Mouse (Mus musculus) liver, embryonic 14.5 days (tissue): ENCODE measurements around the gene H6pd. TPM values are rescaled to one million over a fixed set of nuclear protein-coding genes. Genes with fewer than 3 reads are reported as not detected.

Source experiments
- ATAC-seq: fragments of 200-750 bp; cut with Nextera tagmentation; 2 replicates; pipeline ENCODE4 v1.8.0; 2017; ENCODE audit warnings: moderate number of reproducible peaks, mild to moderate bottlenecking, moderate library complexity; ENCODE audit not compliant: insufficient read depth
- DNase-seq, 3 experiments: peaks; one replicate each; pipeline ENCODE4 v3.0.0-alpha.2; 2012 to 2013; ENCODE audit warnings: low read depth in 3 of 3, low spot score in 3 of 3
- H3K27ac ChIP-seq: fragments of 300-500 bp; sonication (generic); 2 replicates; pipeline ENCODE4 v1.5.1; 2014; ENCODE audit warnings: moderate library complexity, mild to moderate bottlenecking, control low read depth, inconsistent platforms
- H3K27me3 ChIP-seq: fragments of 300-500 bp; sonication (generic); 2 replicates; pipeline ENCODE4 v1.6.1; 2014; ENCODE audit warnings: mild to moderate bottlenecking, low read length, moderate library complexity; ENCODE audit not compliant: control insufficient read depth, insufficient read depth
- H3K36me3 ChIP-seq: fragments of 300-500 bp; sonication (generic); replicated peaks from 2 replicates; pipeline ENCODE4 v1.6.1; 2014; ENCODE audit warnings: low read depth; ENCODE audit not compliant: control insufficient read depth, insufficient read depth
- H3K4me1 ChIP-seq, 2 experiments: fragments of 200-500 bp in 1 of 2; fragments of 300-500 bp in 1 of 2; sonication (generic) in 1 of 2; replicated peaks; 2 replicates each; pipeline ENCODE4 v1.6.1; 2012 to 2014; ENCODE audit warnings: antibody characterized with exemption in 1 of 2, inconsistent platforms in 1 of 2, low read length in 1 of 2; ENCODE audit not compliant: control insufficient read depth in 2 of 2, insufficient read depth in 2 of 2
- H3K4me2 ChIP-seq: fragments of 300-500 bp; sonication (generic); 2 replicates; pipeline ENCODE4 v1.6.1; 2014; ENCODE audit warnings: low read depth, mild to moderate bottlenecking, control low read depth, moderate library complexity
- H3K4me3 ChIP-seq, 2 experiments: fragments of 200-500 bp in 1 of 2; fragments of 300-500 bp in 1 of 2; sonication (generic) in 1 of 2; 2 replicates each; pipeline ENCODE4 v1.5.1; 2012 to 2014; ENCODE audit warnings: low read depth in 2 of 2, low read length in 2 of 2, mild to moderate bottlenecking in 2 of 2, control low read depth in 1 of 2, inconsistent platforms in 1 of 2, moderate library complexity in 1 of 2; ENCODE audit not compliant: insufficient read depth in 1 of 2
- H3K9ac ChIP-seq: fragments of 300-500 bp; sonication (generic); replicated peaks from 2 replicates; pipeline ENCODE4 v1.6.1; 2014; ENCODE audit warnings: mild to moderate bottlenecking, control low read depth, moderate library complexity
- H3K9me3 ChIP-seq: fragments of 300-500 bp; sonication (generic); 2 replicates; pipeline ENCODE4 v1.6.1; 2016; ENCODE audit warnings: low read length, mixed read lengths; ENCODE audit not compliant: control insufficient read depth
- CTCF ChIP-seq: IDR thresholded peaks from 2 replicates; pipeline ENCODE4 v1.5.1; 2016; ENCODE audit warnings: antibody characterized with exemption, low read depth, control low read depth
- EP300 ChIP-seq: IDR thresholded peaks from 2 replicates; pipeline ENCODE4 v1.6.1; 2016; ENCODE audit warnings: antibody characterized with exemption, low read depth
- WGBS: fragments of 180-500 bp; shearing (Covaris S2); extraction: QIAGEN DNeasy Blood & Tissue Kit; methylation state at CpG from one replicate; pipeline ENCODE4 v1.1.7; 2014; ENCODE audit not compliant: insufficient replicate concordance; 5-methylcytosine and 5-hydroxymethylcytosine counted together
- polyA plus RNA-seq, 2 experiments: library from polyadenylated mRNA; depleted of rRNA in 1 of 2; stranded (reverse) in 1 of 2; unstranded in 1 of 2; fragments of >200 nt; fragmentation: Nextera tagmentation in 1 of 2; extraction: Ambion mirVana in 1 of 2; gene quantifications; 2 replicates each; pipeline versions ENCODE4 v1.2.1 to v1.2.3; 2012 to 2014

The H6pd gene
- polyA plus RNA-seq, 2 experiments: 7.9 to 8.3 TPM

- Histone ChIP-seq H3K4me3 (no peak overlapping the region), H3K4me1 (no peaks in the 10 kb centered on the region), H3K9ac (no peak overlapping the region), H3K4me2 (no peak overlapping the region), H3K36me3 (no peaks in the 10 kb centered on the region), H3K27me3 (no peaks in the 10 kb centered on the region), H3K9me3 (no peaks in the 10 kb centered on the region), H3K27ac (no peak overlapping the region)
- 67% methylated on average over 9 of the region's 9 CpGs for WGBS
- DNase-seq: no peak
- no peak for ATAC-seq
- TF ChIP-seq EP300 (no peak), CTCF (no peak)
Observed at GRCm38 (mm10) chr4:149966963-149967362, 41.9 kb downstream of the H6pd start.

DNA sequence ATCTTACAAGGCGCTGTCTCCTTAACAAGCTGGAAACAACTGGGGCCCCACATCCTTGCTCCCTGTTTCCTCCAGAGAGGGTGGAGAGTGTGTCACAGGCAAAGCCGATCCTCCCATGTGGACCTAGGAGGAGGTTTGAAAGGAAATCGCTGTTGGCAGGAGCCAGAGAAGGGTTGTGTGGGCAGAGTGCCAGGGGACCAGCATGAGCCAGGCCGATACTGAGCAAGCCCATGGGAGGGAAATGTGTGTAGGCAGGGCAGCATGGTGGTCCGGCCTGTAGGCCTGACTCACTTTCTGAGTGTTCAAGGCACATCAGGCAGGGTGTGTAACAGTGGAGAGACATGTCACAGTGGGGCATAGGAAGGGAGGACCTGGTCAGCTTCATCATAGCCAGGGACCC, 42.6 kb downstream of the H6pd start:
- Histone ChIP-seq H3K27ac (no peak overlapping the region), H3K4me3 (no peak overlapping the region), H3K27me3 (no peaks in the 10 kb centered on the region), H3K36me3 (no peaks in the 10 kb centered on the region), H3K4me2 (no peak overlapping the region), H3K4me1 (no peaks in the 10 kb centered on the region), H3K9ac (no peak overlapping the region), H3K9me3 (no peaks in the 10 kb centered on the region)
- ATAC-seq (no peak), DNase-seq (no peak)
- WGBS: 69% methylated on average over 5 of the region's 5 CpGs
- TF ChIP-seq EP300: no peak
- TF ChIP-seq CTCF: no peak

DNA sequence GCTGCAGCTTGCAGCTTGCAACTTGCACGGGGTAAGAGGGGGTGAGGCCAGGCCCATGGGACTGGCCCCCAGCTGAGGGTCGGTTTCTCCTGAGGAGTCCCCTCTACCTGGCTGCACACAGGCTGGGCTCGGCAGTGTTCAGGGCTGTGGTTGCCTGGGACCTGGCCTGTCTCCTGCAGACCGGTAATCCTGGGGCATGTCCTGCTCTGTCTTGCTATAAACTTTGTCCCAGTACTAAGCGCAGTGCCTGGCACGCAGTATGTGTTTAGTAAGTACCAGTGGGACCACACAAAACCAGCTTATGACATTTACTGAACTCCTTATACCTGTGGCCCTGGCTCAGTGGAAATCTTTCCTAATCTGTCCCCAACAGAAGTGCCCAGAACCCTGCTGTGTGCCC, 43.2 kb downstream of the H6pd start:
- Histone ChIP-seq H3K4me1 (no peaks in the 10 kb centered on the region), H3K27me3 (no peaks in the 10 kb centered on the region), H3K4me3 (no peak overlapping the region), H3K9ac (no peak overlapping the region), H3K4me2 (no peak overlapping the region), H3K36me3 (no peaks in the 10 kb centered on the region), H3K9me3 (no peaks in the 10 kb centered on the region), H3K27ac (no peak overlapping the region)
- DNase-seq (no peak), ATAC-seq (peak; percentile 11; the same call in 1 of the 2 replicates)
- 58% methylated on average over 6 of the region's 6 CpGs for WGBS
- TF ChIP-seq CTCF (no peak), EP300 (no peak)

GRCm38 (mm10) chr4:149965242-149965641, 43.6 kb downstream of the H6pd start:
- Histone ChIP-seq H3K36me3 (no peaks in the 10 kb centered on the region), H3K4me2 (no peak overlapping the region), H3K4me1 (no peaks in the 10 kb centered on the region), H3K27ac (no peak overlapping the region), H3K9ac (no peak overlapping the region), H3K27me3 (no peaks in the 10 kb centered on the region), H3K4me3 (no peak overlapping the region), H3K9me3 (no peaks in the 10 kb centered on the region)
- no peak for TF ChIP-seq EP300
- TF ChIP-seq CTCF: no peak
- DNase-seq (no peak), ATAC-seq (no peak)
- 57% methylated on average over 6 of the region's 6 CpGs for WGBS

GRCm38 (mm10) chr4:149964770-149965169, 44.1 kb downstream of the H6pd start:
- H3K4me3 ChIP-seq: no peak overlapping the region
- H3K27ac ChIP-seq: no peak overlapping the region
- 41% methylated on average over 3 of the region's 3 CpGs for WGBS
- TF ChIP-seq CTCF (no peak), EP300 (no peak)
- no peaks in the 10 kb centered on the region for H3K27me3 ChIP-seq
- ATAC-seq (no peak), DNase-seq (no peak)
- H3K9me3 ChIP-seq: no peaks in the 10 kb centered on the region
- H3K9ac ChIP-seq: no peak overlapping the region
- H3K4me1 ChIP-seq: no peaks in the 10 kb centered on the region
- no peak overlapping the region for H3K4me2 ChIP-seq
- no peaks in the 10 kb centered on the region for H3K36me3 ChIP-seq
